Mouse (Mus musculus) intestine, postnatal 0 days (tissue): Measurements from ENCODE around the gene Efcc1. TPM values are rescaled to one million over a fixed set of nuclear protein-coding genes. Genes with fewer than 3 reads are reported as not detected.
A peak's percentile ranks its signal among the peaks of the same experiment; 100 is the strongest.

Source experiments
- ATAC-seq: fragments of 200-750 bp; cut with Nextera tagmentation; 2 replicates; pipeline ENCODE4 v1.8.0; 2017; ENCODE audit warnings: mild to moderate bottlenecking, moderate TSS enrichment, moderate library complexity
- H3K27ac ChIP-seq: fragments of 300-500 bp; sonication (generic); 2 replicates; pipeline ENCODE4 v1.5.1; 2014; ENCODE audit warnings: mild to moderate bottlenecking, low read depth, low read length, moderate library complexity
- H3K27me3 ChIP-seq: fragments of 300-500 bp; sonication (generic); replicated peaks from 2 replicates; pipeline ENCODE4 v1.6.1; 2014; ENCODE audit warnings: low read length, mixed read lengths; ENCODE audit not compliant: control insufficient read depth, insufficient read depth
- H3K36me3 ChIP-seq: fragments of 300-500 bp; sonication (generic); 2 replicates; pipeline ENCODE4 v1.6.1; 2014; ENCODE audit warnings: mild to moderate bottlenecking, moderate library complexity; ENCODE audit not compliant: control insufficient read depth, insufficient read depth
- H3K4me1 ChIP-seq: fragments of 300-500 bp; sonication (generic); replicated peaks from 2 replicates; pipeline ENCODE4 v1.6.1; 2014; ENCODE audit warnings: antibody characterized with exemption, low read length, mixed read lengths; ENCODE audit not compliant: control insufficient read depth, insufficient read depth
- H3K4me2 ChIP-seq: fragments of 300-500 bp; sonication (generic); replicated peaks from 2 replicates; pipeline ENCODE4 v1.6.1; 2014; ENCODE audit warnings: low read depth, mild to moderate bottlenecking, moderate library complexity
- H3K4me3 ChIP-seq: fragments of 300-500 bp; sonication (generic); 2 replicates; pipeline ENCODE4 v1.5.1; 2014; ENCODE audit warnings: low read depth, low read length
- H3K9ac ChIP-seq: fragments of 300-500 bp; sonication (generic); 2 replicates; pipeline ENCODE4 v1.6.1; 2014; ENCODE audit warnings: mild to moderate bottlenecking, low read depth, low read length
- H3K9me3 ChIP-seq: fragments of 300-500 bp; sonication (generic); 2 replicates; pipeline ENCODE4 v1.6.1; 2016; ENCODE audit warnings: mixed run types; ENCODE audit not compliant: control insufficient read depth
- CTCF ChIP-seq: sonication (generic); IDR thresholded peaks from 2 replicates; pipeline ENCODE4 v1.5.1; 2016; ENCODE audit warnings: low read depth, mild to moderate bottlenecking, control low read depth, antibody characterized with exemption, moderate library complexity
- WGBS: fragments of 180-500 bp; shearing (Covaris S2); extraction: QIAGEN DNeasy Blood & Tissue Kit; methylation state at CpG from one replicate; pipeline ENCODE4 v1.1.7; 2014; 5-methylcytosine and 5-hydroxymethylcytosine counted together
- polyA plus RNA-seq: library from polyadenylated mRNA; unstranded; fragments of >200 nt; fragmentation: Nextera tagmentation; extraction: Ambion mirVana; gene quantifications from 2 replicates; pipeline ENCODE4 v1.2.1, GENCODE M21; 2015

Efcc1 gene
- polyA plus RNA-seq, 1 experiment from 2014 or later = 0.86 TPM

DNA sequence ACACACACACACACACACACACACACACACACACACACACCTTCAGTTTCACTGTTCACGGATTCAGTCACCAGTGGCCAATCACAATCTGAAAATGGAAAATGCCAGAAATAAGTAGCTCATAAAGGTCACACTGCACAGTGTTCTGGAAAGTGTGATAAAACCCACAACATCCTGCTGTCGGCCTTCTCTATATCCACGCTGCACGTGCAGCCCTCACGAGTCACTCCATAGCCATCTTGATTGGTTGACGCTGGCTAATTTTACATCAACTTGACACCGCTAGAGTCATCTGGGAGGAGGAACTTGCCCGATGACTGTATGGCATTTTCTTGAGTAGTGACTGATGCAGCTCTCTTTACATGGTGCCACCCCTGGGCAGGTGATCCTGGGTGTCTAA, 11.3 kb downstream of the Efcc1 start:
- ATAC-seq = peak; percentile 19; the same call in 1 of the 2 replicates
- no peak overlapping the region for H3K9ac ChIP-seq
- H3K27me3 ChIP-seq = no peaks in the 10 kb centered on the region
- no peak for TF ChIP-seq CTCF
- WGBS = 83% methylated on average over 8 of the region's 8 CpGs
- H3K9me3 ChIP-seq = no peaks in the 10 kb centered on the region
- H3K4me2 ChIP-seq = no peak overlapping the region
- 0 out of 2 replicates have a peak, but pooled peaks cover 3% of the 10 kb centered on the region for H3K4me1 ChIP-seq
- no peaks in the 10 kb centered on the region for H3K36me3 ChIP-seq
- H3K4me3 ChIP-seq = no peak overlapping the region
- H3K27ac ChIP-seq = no peak overlapping the region

DNA sequence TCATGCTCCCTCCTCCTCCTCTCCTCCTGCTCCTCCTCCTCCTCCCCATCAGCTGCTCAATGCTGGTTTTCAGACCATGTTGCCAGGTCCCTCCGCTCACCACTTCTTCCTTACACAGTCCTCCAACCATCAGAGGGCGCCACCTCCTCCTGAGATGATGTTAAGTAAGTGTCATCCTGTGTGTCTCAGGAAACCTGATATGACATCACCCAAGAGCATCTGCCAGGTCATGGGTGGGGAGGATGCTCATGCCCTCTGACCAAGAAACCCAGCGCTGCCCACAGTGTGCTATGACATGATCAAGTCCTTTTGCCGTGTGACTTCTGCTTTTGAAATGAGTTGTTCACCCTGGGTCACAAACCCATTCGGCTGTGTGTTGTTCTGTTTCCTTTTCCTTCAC, 12.1 kb downstream of the Efcc1 start:
- Histone ChIP-seq H3K36me3 (no peaks in the 10 kb centered on the region), H3K4me3 (no peak overlapping the region), H3K27me3 (no peaks in the 10 kb centered on the region), H3K4me2 (no peak overlapping the region), H3K27ac (no peak overlapping the region), H3K9me3 (no peaks in the 10 kb centered on the region), H3K9ac (no peak overlapping the region), H3K4me1 (0 out of 2 replicates have a peak, but pooled peaks cover 3% of the 10 kb centered on the region)
- WGBS = 85% methylated on average over 5 of the region's 5 CpGs
- no peak for ATAC-seq
- TF ChIP-seq CTCF = peak; percentile 62

DNA sequence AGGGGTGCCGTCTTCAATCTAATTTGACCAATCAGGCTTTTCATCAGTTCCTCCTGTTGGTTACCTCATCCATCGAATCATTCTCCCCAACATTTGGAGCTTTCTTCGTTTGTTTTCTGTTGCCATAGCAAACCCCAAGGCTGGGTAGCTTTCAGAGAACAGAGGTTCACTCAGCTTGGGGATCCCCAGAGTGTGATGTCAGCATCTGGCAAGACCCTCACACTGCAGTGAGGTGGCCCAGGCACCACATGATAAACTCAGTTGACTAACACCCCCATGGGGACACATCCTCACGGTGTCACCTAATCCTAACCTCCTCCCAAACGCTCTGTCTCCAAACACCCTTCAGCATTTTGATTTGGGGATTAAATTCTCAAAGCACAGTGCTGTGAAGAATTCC, 12.6 kb downstream of the Efcc1 start:
- Histone ChIP-seq H3K4me3 (no peak overlapping the region), H3K9me3 (no peaks in the 10 kb centered on the region), H3K27me3 (no peaks in the 10 kb centered on the region), H3K27ac (no peak overlapping the region), H3K9ac (no peak overlapping the region), H3K4me2 (no peak overlapping the region), H3K4me1 (0 out of 2 replicates have a peak, but pooled peaks cover 3% of the 10 kb centered on the region), H3K36me3 (no peaks in the 10 kb centered on the region)
- no peak for ATAC-seq
- no peak for TF ChIP-seq CTCF
- 79% methylated on average over 5 of the region's 5 CpGs for WGBS

DNA sequence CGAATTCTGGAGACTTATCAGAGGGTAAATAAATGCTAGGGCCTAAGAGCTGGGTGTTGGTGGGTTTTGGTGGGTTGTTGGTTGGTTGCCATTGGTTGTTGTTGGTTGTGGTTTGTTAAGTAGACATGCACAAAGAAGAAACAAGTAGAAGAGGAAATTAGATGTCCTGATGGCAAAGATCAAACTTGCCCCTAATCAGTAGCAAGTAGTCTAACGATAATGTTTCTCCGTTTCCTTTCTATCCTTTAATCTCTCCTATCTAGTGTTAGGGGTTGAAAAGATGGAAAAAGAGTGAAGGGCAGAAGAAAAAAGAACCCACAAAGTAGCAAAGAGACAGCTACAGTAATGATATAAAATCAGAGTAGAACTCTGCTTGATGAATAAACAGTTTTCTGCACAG, 14.0 kb downstream of the Efcc1 start:
- Histone ChIP-seq H3K4me1 (0 out of 2 replicates have a peak, but pooled peaks cover 3% of the 10 kb centered on the region), H3K9ac (no peak overlapping the region), H3K9me3 (no peaks in the 10 kb centered on the region), H3K36me3 (no peaks in the 10 kb centered on the region), H3K27ac (no peak overlapping the region), H3K4me3 (no peak overlapping the region), H3K4me2 (no peak overlapping the region), H3K27me3 (no peaks in the 10 kb centered on the region)
- WGBS = 83% methylated on average over 3 of the region's 3 CpGs
- no peak for ATAC-seq
- TF ChIP-seq CTCF = no peak

- TF ChIP-seq CTCF = no peak
- Histone ChIP-seq H3K9ac (no peak overlapping the region), H3K4me1 (0 out of 2 replicates have a peak, but pooled peaks cover 3% of the 10 kb centered on the region), H3K4me3 (no peak overlapping the region), H3K4me2 (no peak overlapping the region), H3K36me3 (no peaks in the 10 kb centered on the region), H3K9me3 (no peaks in the 10 kb centered on the region), H3K27me3 (no peaks in the 10 kb centered on the region), H3K27ac (no peak overlapping the region)
- 37% methylated on average over 1 of the region's 1 CpGs for WGBS
- no peak for ATAC-seq
Observed at GRCm38 (mm10) chr6:87745301-87745700, 14.6 kb downstream of the Efcc1 start.

DNA sequence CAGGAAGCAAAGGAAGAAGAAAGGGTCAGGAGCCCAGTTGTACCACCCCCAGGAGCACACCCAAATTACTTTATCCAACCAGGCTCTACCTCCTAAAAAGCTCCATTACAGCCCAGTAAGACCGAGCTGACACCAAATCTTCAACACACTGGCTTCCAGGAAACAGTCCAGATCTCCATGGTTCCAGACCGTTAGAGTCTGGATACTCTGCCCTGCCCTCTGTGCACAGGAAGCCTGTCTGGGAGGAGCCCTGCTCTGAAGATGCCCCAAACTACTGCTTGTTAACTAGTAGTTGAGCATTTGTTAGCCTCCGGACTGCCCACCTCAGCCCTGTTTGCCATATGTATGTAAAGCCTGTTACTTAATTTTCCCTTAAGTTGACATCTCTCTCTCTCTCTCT, 15.4 kb downstream of the Efcc1 start:
- no peaks in the 10 kb centered on the region for H3K27me3 ChIP-seq
- no peak overlapping the region for H3K27ac ChIP-seq
- 50% methylated on average over 3 of the region's 3 CpGs for WGBS
- no peaks in the 10 kb centered on the region for H3K9me3 ChIP-seq
- no peak overlapping the region for H3K4me2 ChIP-seq
- H3K4me1 ChIP-seq = 0 out of 2 replicates have a peak, but pooled peaks cover 3% of the 10 kb centered on the region
- no peak overlapping the region for H3K9ac ChIP-seq
- no peaks in the 10 kb centered on the region for H3K36me3 ChIP-seq
- H3K4me3 ChIP-seq = no peak overlapping the region
- no peak for TF ChIP-seq CTCF
- no peak for ATAC-seq

- H3K36me3 ChIP-seq = no peaks in the 10 kb centered on the region
- ATAC-seq = no peak
- no peak for TF ChIP-seq CTCF
Observed at GRCm38 (mm10) chr6:87746849-87747248, 16.2 kb downstream of the Efcc1 start.

More at GRCm38 (mm10) chr6:87746849-87747248, 16.2 kb downstream of the Efcc1 start:
- no peak overlapping the region for H3K9ac ChIP-seq
- no peak overlapping the region for H3K4me2 ChIP-seq
- no peaks in the 10 kb centered on the region for H3K9me3 ChIP-seq
- 0 out of 2 replicates have a peak, but pooled peaks cover 3% of the 10 kb centered on the region for H3K4me1 ChIP-seq
- WGBS = 70% methylated on average over 2 of the region's 2 CpGs
- H3K27ac ChIP-seq = no peak overlapping the region
- H3K27me3 ChIP-seq = no peaks in the 10 kb centered on the region
- H3K4me3 ChIP-seq = no peak overlapping the region
